Mouse (Mus musculus): ENCODE data around the gene Rptor. TPM values are rescaled to one million over a fixed set of nuclear protein-coding genes. Genes with fewer than 3 reads are reported as not detected.
A peak's percentile ranks its signal among the peaks of the same experiment; 100 is the strongest.

The Rptor gene
- total RNA-seq, 2 experiments from 2014 or later = 57.1 to 58.0 TPM

- intact Hi-C loops (cut with DNase I) = no loop called here
- no peak for DNase-seq
Measured at GRCm38 (mm10) chr11:119836326-119836725, 233.6 kb downstream of the Rptor start.

GRCm38 (mm10) chr11:119837786-119838185 is 235.1 kb downstream of the Rptor start:
- intact Hi-C loops (cut with DNase I) = no loop called here
- DNase-seq = peak; percentile 32

GRCm38 (mm10) chr11:119839411-119840342 is 237.0 kb downstream of the Rptor start:
- intact Hi-C loops (cut with DNase I) = no loop called here
- no peak for DNase-seq

GRCm38 (mm10) chr11:119846608-119847007 is 243.9 kb downstream of the Rptor start:
- intact Hi-C loops (cut with DNase I) = no loop called here
- no peak for DNase-seq

DNA sequence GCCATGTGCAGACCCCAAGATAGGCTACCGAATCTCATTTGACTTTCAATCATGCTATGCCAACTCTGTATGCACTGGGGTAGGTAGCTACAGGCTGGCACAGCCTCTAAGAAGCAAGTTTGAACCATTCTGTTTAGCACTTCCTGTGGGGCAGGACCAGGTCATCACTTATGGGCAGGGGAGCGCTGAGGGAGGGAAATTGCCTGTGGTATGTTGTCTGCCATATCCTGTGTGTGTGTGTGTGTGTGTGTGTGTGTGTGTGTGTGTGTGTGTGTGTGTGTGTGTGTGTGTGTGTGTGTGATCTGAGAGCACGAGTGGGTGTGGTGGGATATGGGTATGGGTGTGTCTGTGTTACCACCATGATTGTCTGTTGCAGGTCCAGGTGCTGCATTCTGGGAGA is 244.4 kb downstream of the Rptor start:
- DNase-seq = no peak
- intact Hi-C loops (cut with DNase I) = no loop called here

GRCm38 (mm10) chr11:119847569-119847968 is 244.9 kb downstream of the Rptor start:
- intact Hi-C loops (cut with DNase I) = no loop called here
- peak; percentile 38 for DNase-seq

- intact Hi-C loops (cut with DNase I) = no loop called here
Measured at GRCm38 (mm10) chr11:119848189-119848588, 245.5 kb downstream of the Rptor start.

DNA sequence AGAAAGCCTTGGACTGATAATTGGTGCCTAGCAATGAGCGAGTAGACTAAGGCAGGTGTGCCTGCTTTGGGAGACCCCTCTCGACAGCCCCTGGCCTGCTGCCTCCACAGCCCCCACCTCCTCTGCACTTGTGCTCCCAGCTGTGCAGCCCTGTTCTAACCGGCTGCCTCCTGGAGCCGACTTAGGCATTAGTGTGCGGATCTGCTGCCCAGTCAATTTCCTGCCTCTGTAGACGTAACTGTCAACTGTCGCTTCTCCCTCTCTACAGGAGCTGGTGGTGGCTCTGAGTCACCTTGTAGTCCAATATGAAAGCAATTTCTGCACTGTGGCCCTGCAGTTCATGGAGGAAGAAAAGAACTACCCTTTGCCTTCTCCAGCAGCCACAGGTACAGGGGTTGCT is 253.3 kb downstream of the Rptor start:
- intact Hi-C loops (cut with DNase I) = no loop called here
- DNase-seq = no peak

More at GRCm38 (mm10) chr11:119848189-119848588, 245.5 kb downstream of the Rptor start:
- no peak for DNase-seq

DNA sequence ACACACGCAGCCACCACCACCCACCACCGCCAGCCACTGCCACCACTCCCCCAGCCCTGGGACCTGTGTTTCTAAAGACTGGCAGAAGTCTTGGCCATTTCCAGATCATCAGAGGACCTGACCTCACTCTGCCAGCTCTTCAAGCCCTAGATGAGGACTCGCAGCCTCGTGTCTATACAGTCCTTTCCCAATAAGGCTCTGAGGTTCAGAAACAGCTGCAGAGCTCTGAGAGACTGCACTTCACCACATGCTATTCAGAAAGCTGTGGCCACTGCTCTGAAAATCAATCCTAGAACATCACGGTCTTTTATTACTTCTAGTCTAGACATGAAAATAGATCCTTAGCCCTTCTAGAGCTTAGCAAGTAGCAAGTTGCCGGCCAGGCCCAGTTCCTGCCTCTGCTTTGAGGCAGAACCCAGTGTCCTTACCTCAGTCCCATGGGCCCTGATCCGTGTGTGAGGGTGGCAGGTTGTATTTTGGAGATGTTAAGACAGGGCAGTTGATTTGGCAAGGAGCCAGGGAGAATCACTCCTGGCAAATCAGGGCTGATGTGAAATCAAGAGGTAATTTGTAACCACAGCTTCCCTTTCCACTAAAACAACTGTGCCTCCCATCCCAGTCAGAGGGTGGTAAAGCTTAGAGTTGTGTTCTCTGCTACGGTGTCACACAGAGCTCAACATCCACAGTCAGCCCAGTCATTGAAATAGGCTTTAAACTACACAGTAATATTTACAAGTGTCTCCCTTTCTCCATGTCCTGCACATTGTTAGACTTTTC is 260.0 kb downstream of the Rptor start:
- intact Hi-C loops (cut with DNase I) = no loop called here
- DNase-seq = no peak

- DNase-seq = no peak
- intact Hi-C loops (cut with DNase I) = no loop called here
Measured at GRCm38 (mm10) chr11:119863421-119863821, 260.7 kb downstream of the Rptor start.

- DNase-seq = no peak
- intact Hi-C loops (cut with DNase I) = no loop called here
Measured at GRCm38 (mm10) chr11:119866837-119867236, 264.1 kb downstream of the Rptor start.

GRCm38 (mm10) chr11:119868138-119868537 is 265.4 kb downstream of the Rptor start:
- intact Hi-C loops (cut with DNase I) = no loop called here
- no peak for DNase-seq

DNA sequence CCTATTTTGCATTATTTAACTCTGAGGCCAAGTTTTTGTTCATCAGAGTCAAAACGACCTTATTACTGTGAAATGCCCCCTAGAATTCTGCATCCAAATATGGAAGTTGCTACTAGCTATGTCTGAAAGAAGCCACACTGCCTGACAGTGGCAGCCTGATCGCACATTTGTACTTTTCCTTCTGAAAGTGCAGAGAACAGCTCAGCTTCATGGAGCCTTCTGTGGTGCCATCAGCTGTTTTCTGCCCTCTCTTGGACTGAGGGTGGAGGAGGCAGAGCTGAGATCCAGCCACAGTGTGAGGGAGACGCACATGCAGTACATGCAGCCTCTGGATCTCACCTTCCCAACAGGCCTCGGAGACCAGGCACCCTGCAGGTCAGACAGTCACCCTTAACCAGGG is 265.9 kb downstream of the Rptor start:
- intact Hi-C loops (cut with DNase I) = no loop called here
- no peak for DNase-seq

- DNase-seq = no peak
- intact Hi-C loops (cut with DNase I) = no loop called here
Measured at GRCm38 (mm10) chr11:119871141-119871540, 268.4 kb downstream of the Rptor start.

GRCm38 (mm10) chr11:119873643-119874042 is 270.9 kb downstream of the Rptor start:
- intact Hi-C loops (cut with DNase I) = no loop called here
- DNase-seq = no peak

DNA sequence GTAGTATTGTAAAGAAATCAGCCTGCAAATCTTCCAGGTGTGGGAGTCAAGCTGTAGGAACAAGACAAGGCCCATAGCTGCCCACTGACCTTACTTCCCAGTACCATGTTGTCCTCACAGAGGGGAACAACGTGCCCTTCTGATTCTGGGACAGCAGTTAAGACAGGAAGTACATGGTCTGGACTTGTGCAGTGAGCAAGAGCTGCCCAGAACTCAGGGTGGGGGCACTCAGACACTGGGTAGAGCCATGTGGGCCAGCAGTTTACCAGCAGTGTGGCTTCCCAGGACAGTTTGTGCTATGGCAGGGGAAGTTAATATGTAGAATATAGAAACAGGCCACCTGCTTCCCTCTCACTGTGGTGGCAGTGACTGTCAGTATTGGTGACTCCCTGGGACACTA is 272.1 kb downstream of the Rptor start:
- intact Hi-C loops (cut with DNase I) = no loop called here
- no peak for DNase-seq

- intact Hi-C loops (cut with DNase I) = no loop called here
Measured at GRCm38 (mm10) chr11:119875685-119876084, 273.0 kb downstream of the Rptor start.

DNA sequence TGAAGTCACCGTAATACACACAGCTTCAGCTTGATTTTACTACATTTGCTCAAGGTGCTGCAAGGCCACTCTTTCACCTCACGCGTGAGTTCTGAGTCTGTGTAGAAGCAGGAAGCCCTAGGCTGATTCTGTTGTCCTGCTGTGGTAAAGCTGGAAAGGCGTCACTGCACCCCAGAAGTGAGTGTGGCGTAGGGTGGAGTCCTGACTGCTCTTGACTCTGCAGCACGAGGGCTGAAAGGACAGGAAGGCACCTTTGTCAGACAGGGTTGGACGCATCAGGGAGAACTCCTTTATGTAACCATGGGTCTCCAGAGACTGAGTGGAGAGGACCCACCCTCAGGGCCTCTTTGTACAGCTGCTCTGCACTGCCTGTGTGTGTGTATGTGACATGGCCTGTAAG is 274.4 kb downstream of the Rptor start:
- DNase-seq = no peak
- intact Hi-C loops (cut with DNase I) = no loop called here

More at GRCm38 (mm10) chr11:119875685-119876084, 273.0 kb downstream of the Rptor start:
- no peak for DNase-seq

GRCm38 (mm10) chr11:119879573-119879972 is 276.9 kb downstream of the Rptor start:
- DNase-seq = no peak
- intact Hi-C loops (cut with DNase I) = no loop called here

- no peak for DNase-seq
- intact Hi-C loops (cut with DNase I) = no loop called here
Measured at GRCm38 (mm10) chr11:119883646-119884045, 280.9 kb downstream of the Rptor start.

DNA sequence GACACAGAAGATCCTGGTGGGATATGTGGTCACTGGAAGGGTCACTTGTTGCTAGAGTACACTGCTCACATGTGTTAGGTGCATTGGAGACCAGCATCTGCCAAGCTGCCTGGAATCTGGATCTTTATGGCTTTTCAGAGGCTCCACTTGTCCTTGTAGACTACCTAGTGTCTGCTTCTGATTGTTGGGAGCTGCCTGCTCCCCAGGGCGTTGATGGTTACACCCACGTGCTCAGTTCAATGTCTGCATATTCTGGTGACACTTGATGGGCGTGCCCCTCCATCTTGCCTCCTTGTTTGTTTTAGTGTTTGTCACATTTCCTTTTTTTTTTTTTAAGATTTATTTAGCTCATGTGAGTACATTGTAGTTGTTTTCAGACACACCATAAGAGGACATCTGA is 287.3 kb downstream of the Rptor start:
- intact Hi-C loops (cut with DNase I) = no loop called here

More for the DNA sequence above, 287.3 kb downstream of the Rptor start:
- no peak for DNase-seq

All from left cerebral cortex, postnatal 4 days (tissue).